Mouse (Mus musculus) E14TG2a.4 (cell line): Measurements from ENCODE around the gene Kansl1l.

Experiments
- H3K27me3 ChIP-seq: 2 replicates; pipeline ENCODE4 v1.6.1; 2014; ENCODE audit warnings: low read length, control low read depth; ENCODE audit not compliant: insufficient read depth
- H3K36me3 ChIP-seq: 2 replicates; pipeline ENCODE4 v1.6.1; 2014; ENCODE audit warnings: low read length, control low read depth; ENCODE audit not compliant: insufficient read depth
- H3K4me1 ChIP-seq: replicated peaks from 2 replicates; pipeline ENCODE4 v1.6.1; 2014; ENCODE audit warnings: low read depth, low read length, control low read depth
- H3K4me3 ChIP-seq: replicated peaks from 2 replicates; pipeline ENCODE4 v1.5.1; 2014; ENCODE audit warnings: mild to moderate bottlenecking, low read length
- H3K9me3 ChIP-seq: 2 replicates; pipeline ENCODE4 v1.6.1; 2014; ENCODE audit warnings: low read length, control low read depth
- CTCF ChIP-seq: conservative IDR thresholded peaks from 2 replicates; pipeline ENCODE4 v1.5.1; 2014; ENCODE audit warnings: low read length
- NANOG ChIP-seq: IDR thresholded peaks from 2 replicates; pipeline ENCODE4 v1.6.1; 2014; ENCODE audit warnings: borderline replicate concordance, low read length, mixed read lengths
- POU5F1 ChIP-seq: IDR thresholded peaks from 2 replicates; pipeline ENCODE4 v1.6.1; 2014; ENCODE audit warnings: low read length, borderline replicate concordance

Gene Kansl1l

DNA sequence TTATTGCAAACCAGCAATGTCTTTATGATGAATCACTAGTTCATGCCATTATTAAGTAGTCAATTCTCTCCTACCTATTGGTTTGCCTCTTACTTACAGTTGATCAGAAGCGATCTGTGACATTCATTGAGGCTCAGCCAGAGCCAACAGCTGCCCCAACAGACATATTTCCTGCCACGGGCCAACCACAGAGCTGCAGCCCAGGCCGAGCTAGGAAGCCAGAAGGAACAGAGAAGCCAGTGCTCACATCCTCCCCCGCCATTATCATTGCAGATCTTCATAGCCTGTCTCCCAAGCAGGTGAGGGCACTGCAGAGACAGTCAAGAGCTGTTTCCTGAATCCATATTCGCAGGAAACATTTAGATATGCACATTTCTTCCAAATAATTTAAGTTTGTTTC is 123.1 kb downstream of the Kansl1l start:
- Histone ChIP-seq H3K4me1 (no peaks in the 10 kb centered on the region; the same call in 1 of the 2 replicates), H3K9me3 (peaks cover 13% of the 10 kb centered on the region), H3K4me3 (no peak overlapping the region), H3K36me3 (no peaks in the 10 kb centered on the region; the same call in 1 of the 2 replicates), H3K27me3 (no peaks in the 10 kb centered on the region)
- TF ChIP-seq POU5F1 (no peak), NANOG (no peak), CTCF (no peak)

DNA sequence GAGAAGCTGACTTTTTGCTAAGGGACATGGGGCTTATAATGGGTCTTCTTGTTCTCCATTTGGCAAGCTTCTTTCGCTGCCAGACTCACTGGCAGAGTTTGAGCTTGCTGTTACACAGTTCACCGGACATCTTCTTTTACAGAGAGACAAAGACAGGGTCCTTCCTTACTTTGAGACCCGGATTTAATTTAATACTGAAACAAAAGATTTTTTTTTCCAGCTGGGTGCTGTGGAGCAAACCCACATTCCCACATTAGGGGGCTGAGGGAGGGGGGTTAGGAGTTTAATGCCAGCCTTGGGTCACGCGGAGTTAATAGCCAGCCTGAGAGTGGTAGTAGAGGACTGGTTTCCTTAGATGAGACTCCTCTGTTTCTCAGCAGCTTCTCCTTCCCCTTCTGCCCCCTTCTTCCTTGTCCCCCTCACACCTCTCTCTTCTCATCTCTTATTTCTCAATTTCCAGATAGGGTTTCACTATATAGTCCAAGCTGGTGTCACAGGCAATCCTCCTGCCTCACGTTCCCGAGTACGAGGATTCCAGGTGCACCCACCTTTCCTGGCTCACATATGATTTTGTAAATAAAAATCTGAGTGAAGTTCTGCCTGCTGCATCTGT is 124.5 kb downstream of the Kansl1l start:
- Histone ChIP-seq H3K4me1 (no peaks in the 10 kb centered on the region; the same call in 1 of the 2 replicates), H3K4me3 (no peak overlapping the region), H3K27me3 (no peaks in the 10 kb centered on the region), H3K36me3 (no peaks in the 10 kb centered on the region), H3K9me3 (no peaks in the 10 kb centered on the region)
- TF ChIP-seq POU5F1 (no peak), CTCF (no peak), NANOG (no peak)

DNA sequence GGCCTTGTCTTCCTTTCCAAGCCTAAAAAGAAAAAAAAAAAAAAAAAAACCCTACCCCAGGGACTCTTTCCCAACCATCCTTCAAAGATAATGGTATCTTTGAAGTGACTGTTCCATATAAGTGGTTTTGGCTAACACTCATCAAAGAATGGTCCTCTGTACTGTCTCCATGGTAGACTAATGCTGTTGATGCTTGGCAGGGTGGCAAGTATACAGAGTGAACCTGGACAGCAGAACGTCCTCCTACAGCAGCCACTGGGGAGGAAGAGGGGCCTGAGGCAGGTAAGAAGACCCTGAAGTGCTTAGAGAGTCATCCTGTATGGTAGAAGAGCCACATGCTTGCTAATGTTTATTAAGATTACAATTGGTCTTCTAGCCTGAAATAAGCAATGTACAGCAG is 125.1 kb downstream of the Kansl1l start:
- H3K4me1 ChIP-seq: no peaks in the 10 kb centered on the region; the same call in 1 of the 2 replicates
- H3K27me3 ChIP-seq: no peaks in the 10 kb centered on the region
- no peaks in the 10 kb centered on the region for H3K36me3 ChIP-seq
- H3K4me3 ChIP-seq: no peak overlapping the region
- TF ChIP-seq CTCF: no peak
- no peak for TF ChIP-seq NANOG
- no peak for TF ChIP-seq POU5F1
- no peaks in the 10 kb centered on the region for H3K9me3 ChIP-seq

DNA sequence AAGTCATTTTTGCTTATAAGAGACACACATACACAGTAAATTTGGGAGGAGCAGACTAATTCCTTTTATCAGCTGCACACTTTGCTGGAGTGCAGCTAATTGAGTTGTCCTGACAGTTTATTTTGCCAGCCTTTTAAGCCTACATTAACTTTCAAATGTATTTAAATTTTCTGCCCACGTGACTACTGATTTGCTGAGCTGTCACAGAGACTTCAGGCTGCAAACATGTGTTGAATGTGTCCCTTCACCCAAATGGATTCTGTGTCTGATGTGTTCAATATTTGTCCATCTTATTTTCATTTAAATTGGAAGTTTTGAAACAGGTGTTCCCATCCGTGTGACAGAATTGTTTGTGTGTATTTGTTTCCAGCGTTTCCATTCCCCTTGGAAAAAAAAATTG is 125.6 kb downstream of the Kansl1l start:
- Histone ChIP-seq H3K4me1 (no peaks in the 10 kb centered on the region; the same call in 1 of the 2 replicates), H3K27me3 (no peaks in the 10 kb centered on the region), H3K4me3 (no peak overlapping the region), H3K9me3 (no peaks in the 10 kb centered on the region), H3K36me3 (no peaks in the 10 kb centered on the region)
- TF ChIP-seq NANOG (no peak), CTCF (no peak), POU5F1 (no peak)

DNA sequence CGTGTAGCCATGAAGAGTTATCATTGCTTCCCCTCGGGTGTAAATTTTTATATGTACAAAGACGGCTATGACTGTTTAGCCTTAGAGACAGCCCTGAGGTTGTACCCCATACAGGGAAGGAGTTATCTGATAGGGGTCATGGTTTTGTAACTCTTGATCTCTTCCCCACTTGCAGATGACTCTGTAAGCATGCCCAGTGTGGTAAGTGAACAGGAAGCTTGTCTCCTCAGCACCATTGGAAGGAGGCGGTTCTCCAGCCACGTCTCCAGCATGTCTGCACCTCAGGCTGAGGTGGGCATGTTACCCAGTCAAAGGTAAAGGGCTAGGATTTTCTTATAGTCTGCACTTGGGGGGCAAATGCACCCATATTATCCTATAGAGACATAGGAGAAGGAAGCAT is 134.4 kb downstream of the Kansl1l start:
- H3K4me1 ChIP-seq: peaks cover 1% of the 10 kb centered on the region; the same call in 1 of the 2 replicates
- no peak for TF ChIP-seq POU5F1
- TF ChIP-seq NANOG: no peak
- H3K4me3 ChIP-seq: no peak overlapping the region
- no peaks in the 10 kb centered on the region for H3K9me3 ChIP-seq
- H3K27me3 ChIP-seq: 0 out of 2 replicates have a peak, but pooled peaks cover 5% of the 10 kb centered on the region
- no peaks in the 10 kb centered on the region for H3K36me3 ChIP-seq

DNA sequence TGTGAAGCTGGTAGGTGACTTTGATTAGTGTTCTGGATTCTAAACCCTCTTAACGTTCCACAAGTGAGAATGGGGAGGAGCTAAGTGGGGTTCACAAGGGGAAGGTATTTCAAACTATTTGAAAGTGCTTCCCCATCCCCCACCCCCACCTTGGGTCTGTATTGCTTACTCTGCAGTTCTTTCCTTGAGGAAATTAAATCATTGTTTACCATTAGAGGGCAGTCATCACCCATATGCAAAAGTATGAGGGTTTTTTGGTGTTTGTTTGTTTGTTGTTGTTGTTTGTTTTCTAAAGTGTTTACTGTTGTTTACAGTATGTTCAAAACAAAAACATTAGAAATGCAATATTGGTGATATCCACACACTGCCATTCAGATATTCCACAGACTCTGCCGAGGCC is 138.7 kb downstream of the Kansl1l start:
- TF ChIP-seq CTCF (no peak), NANOG (no peak), POU5F1 (no peak)
- Histone ChIP-seq H3K4me3 (no peak overlapping the region), H3K36me3 (no peaks in the 10 kb centered on the region), H3K9me3 (no peaks in the 10 kb centered on the region), H3K27me3 (peaks cover 12% of the 10 kb centered on the region; the same call in 1 of the 2 replicates), H3K4me1 (peaks cover 14% of the 10 kb centered on the region)

DNA sequence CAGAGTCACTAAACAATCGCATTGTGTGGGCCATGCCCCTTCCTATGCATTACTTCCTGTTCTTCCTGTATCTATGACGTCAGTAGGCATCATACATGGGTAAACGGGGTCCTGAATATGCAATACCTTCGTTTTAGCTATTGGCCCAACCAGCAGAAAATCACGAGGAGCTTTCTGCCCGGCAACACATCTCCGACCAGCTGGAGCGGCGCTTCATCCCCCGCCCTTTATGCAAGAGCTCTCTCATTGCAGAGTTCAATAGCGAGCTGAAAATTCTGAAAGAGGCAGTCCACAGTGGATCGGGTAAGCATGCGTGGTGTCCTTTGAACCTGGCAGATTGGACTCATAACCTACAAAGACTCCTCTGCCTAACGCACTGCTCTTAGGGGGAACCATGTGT is 139.4 kb downstream of the Kansl1l start:
- H3K27me3 ChIP-seq: peaks cover 12% of the 10 kb centered on the region; the same call in 1 of the 2 replicates
- no peak for TF ChIP-seq POU5F1
- H3K4me3 ChIP-seq: no peak overlapping the region
- no peaks in the 10 kb centered on the region for H3K36me3 ChIP-seq
- no peaks in the 10 kb centered on the region for H3K9me3 ChIP-seq
- peaks cover 14% of the 10 kb centered on the region for H3K4me1 ChIP-seq

DNA sequence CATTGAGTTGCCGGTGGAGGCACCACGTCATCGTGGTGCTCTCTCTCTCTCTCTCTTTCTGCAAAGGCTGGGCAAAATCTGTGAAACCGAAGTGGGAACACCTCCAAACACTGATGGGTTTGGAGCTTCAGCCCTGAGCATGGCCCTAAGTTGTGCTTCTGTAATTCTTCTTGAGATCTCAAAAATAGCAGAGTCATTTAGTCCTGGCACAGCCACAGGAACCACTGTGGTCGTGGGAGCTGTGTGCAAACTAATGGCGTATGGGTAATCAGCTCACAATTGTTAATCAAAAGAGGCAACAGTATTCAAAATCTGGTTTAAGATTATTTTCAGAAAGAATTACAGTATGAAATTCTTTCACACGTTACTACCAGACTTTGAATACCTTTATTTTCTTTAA is 144.6 kb downstream of the Kansl1l start:
- Histone ChIP-seq H3K27me3 (peaks cover 15% of the 10 kb centered on the region; the same call in 1 of the 2 replicates), H3K4me3 (no peak overlapping the region), H3K4me1 (peaks cover 11% of the 10 kb centered on the region), H3K9me3 (no peaks in the 10 kb centered on the region), H3K36me3 (no peaks in the 10 kb centered on the region)
- TF ChIP-seq NANOG: no peak
- no peak for TF ChIP-seq CTCF
- TF ChIP-seq POU5F1: no peak

DNA sequence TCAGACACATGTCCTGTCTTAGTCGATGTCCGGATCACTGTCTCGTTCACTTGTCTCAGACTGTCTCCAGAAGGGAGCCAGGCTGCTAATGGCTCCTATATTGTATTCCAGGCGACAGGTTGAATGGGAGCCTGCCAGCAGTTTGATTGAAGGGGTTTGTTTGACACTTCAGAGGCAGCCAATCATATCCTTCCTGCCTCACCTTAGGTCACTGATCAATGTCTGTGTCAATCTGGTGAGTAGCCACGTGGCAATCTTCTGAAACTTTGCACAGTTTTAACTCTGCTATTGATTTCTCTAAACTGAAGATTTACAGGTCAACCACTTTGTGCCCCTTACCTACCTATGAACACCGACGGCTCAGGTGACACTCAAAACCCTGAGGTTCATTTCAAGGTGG is 145.9 kb downstream of the Kansl1l start:
- Histone ChIP-seq H3K27me3 (peaks cover 12% of the 10 kb centered on the region; the same call in 1 of the 2 replicates), H3K9me3 (no peaks in the 10 kb centered on the region), H3K36me3 (no peaks in the 10 kb centered on the region), H3K4me1 (0 out of 2 replicates have a peak, but pooled peaks cover 4% of the 10 kb centered on the region), H3K4me3 (no peak overlapping the region)
- no peak for TF ChIP-seq CTCF
- no peak for TF ChIP-seq POU5F1
- no peak for TF ChIP-seq NANOG
